9 mouse cellular contexts compared by ENCODE assay signal in the genomic region with DNA sequence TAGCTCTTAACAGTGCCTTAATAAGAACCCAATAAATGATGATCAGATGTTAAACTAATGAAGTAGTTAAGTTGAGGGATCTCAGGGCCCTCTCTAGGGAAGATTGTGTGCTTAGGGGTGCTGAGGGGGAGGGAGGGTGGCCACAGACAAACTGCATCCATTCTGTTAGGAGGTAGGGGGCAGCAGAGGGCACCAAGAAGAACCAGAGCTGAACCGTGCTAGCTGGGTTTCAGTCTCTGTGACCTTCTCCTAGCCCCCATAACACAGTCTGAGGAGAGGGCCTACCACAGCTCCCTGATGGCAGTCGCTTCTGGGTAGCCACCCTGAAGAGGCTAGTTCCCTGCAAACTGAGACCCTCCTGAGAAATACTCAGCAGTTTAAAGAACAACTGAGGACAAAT.
DNase-seq lines count a peak whose midpoint lies in the region.
"Had no signal": no experiment of that assay in that cellular context is flagged by ENCODE, and none has a peak within 500 bp of the region (broad histone marks: within the 10 kb centered on the region; RNA-seq: fewer than 3 reads in every experiment).

No protein-coding gene starts in this region.

- 10% methylated on average over 2 of the region's 2 CpGs for whole genome bisulfite sequencing in embryonic facial prominence, embryonic 10.5 days

- no peaks in the 10 kb centered on the region; the same call in 1 of the 2 replicates for H3K27me3 ChIP-seq in embryonic facial prominence, embryonic 10.5 days (replicated peaks; ENCODE audit: low read depth, poor library complexity, severe bottlenecking)

- H3K27ac ChIP-seq in embryonic facial prominence, embryonic 10.5 days (replicated peaks), result no peak overlapping the region

- DNase-seq in adrenal gland, adult (ENCODE audit: inconsistent age in 2 of 2, low spot score in 1 of 2), result peak; percentile 50 to 85
- no peak for DNase-seq in adrenal gland, postnatal 4 days (ENCODE audit: low spot score in 2 of 2)
- DNase-seq in layer of hippocampus, postnatal 10 days (ENCODE audit: low spot score in 2 of 2), result peak; percentile 37 to 38
- DNase-seq in layer of hippocampus, adult 9-11 months, result no peak
- peak; percentile 42 for DNase-seq in embryonic facial prominence, embryonic 10.5 days (ENCODE audit: low spot score)
- DNase-seq in lung, postnatal 14 days, result peak; percentile 41
- DNase-seq in right cerebral cortex, postnatal 25 days, result no peak
- no peak for DNase-seq in right cerebral cortex, postnatal 36 days (ENCODE audit: low spot score in 2 of 2)

- no peaks in the 10 kb centered on the region for H3K9me3 ChIP-seq in embryonic facial prominence, embryonic 10.5 days
- H3K9me3 ChIP-seq: megakaryocyte, embryonic 14.5 days had no signal

- no peaks in the 10 kb centered on the region for H3K36me3 ChIP-seq in embryonic facial prominence, embryonic 10.5 days (replicated peaks)

- no peaks in the 10 kb centered on the region for H3K4me1 ChIP-seq in embryonic facial prominence, embryonic 10.5 days
- H3K4me1 ChIP-seq: megakaryocyte, embryonic 14.5 days had no signal

- no peak overlapping the region for H3K4me3 ChIP-seq in embryonic facial prominence, embryonic 10.5 days
- H3K4me3 ChIP-seq: megakaryocyte, embryonic 14.5 days had no signal

Comparison
In these comparisons a context has a peak if more than half of its experiments do, and no peak if none do; other contexts are left out.
1. DNase-seq: peak in adrenal gland, adult (2 of 2), layer of hippocampus, postnatal 10 days (2 of 2), embryonic facial prominence, embryonic 10.5 days (single experiment) and lung, postnatal 14 days (single experiment); none in adrenal gland, postnatal 4 days (0 of 2), layer of hippocampus, adult 9-11 months (single experiment), right cerebral cortex, postnatal 25 days (single experiment) and right cerebral cortex, postnatal 36 days (0 of 2).